Mouse (Mus musculus) kidney, embryonic 14.5 days (tissue): ENCODE measurements around the gene Ager. TPM values are rescaled to one million over a fixed set of nuclear protein-coding genes. Genes with fewer than 3 reads are reported as not detected.

ENCODE experiments used
- ATAC-seq: fragments of 200-750 bp; cut with Nextera tagmentation; 2 replicates; pipeline ENCODE4 v1.8.0; 2017; ENCODE audit warnings: moderate number of reproducible peaks, mild to moderate bottlenecking, moderate TSS enrichment, moderate library complexity; ENCODE audit not compliant: low FRiP score, low TSS enrichment
- H3K27ac ChIP-seq: fragments of 300-500 bp; sonication (generic); 2 replicates; pipeline ENCODE4 v1.5.1; 2014; ENCODE audit warnings: low read depth, mild to moderate bottlenecking, low read length, moderate library complexity, mixed read lengths
- H3K27me3 ChIP-seq: fragments of 300-500 bp; sonication (generic); 2 replicates; pipeline ENCODE4 v1.6.1; 2014; ENCODE audit warnings: mild to moderate bottlenecking, low read length; ENCODE audit not compliant: control insufficient read depth, insufficient read depth
- H3K36me3 ChIP-seq: fragments of 300-500 bp; sonication (generic); 2 replicates; pipeline ENCODE4 v1.6.1; 2014; ENCODE audit warnings: low read length, mixed read lengths; ENCODE audit not compliant: control insufficient read depth, insufficient read depth
- H3K4me1 ChIP-seq: fragments of 300-500 bp; sonication (generic); 2 replicates; pipeline ENCODE4 v1.6.1; 2014; ENCODE audit warnings: low read length, mixed read lengths; ENCODE audit not compliant: control insufficient read depth, insufficient read depth
- H3K4me2 ChIP-seq: fragments of 300-500 bp; sonication (generic); replicated peaks from 2 replicates; pipeline ENCODE4 v1.6.1; 2014; ENCODE audit warnings: low read depth, mild to moderate bottlenecking, low read length
- H3K4me3 ChIP-seq: fragments of 300-500 bp; sonication (generic); 2 replicates; pipeline ENCODE4 v1.5.1; 2014; ENCODE audit warnings: mild to moderate bottlenecking, low read length
- H3K9ac ChIP-seq: fragments of 300-500 bp; sonication (generic); 2 replicates; pipeline ENCODE4 v1.6.1; 2014; ENCODE audit warnings: low read depth, mild to moderate bottlenecking, low read length, moderate library complexity
- H3K9me3 ChIP-seq: fragments of 300-500 bp; sonication (generic); 2 replicates; pipeline ENCODE4 v1.6.1; 2016; ENCODE audit warnings: low read length; ENCODE audit not compliant: control insufficient read depth
- WGBS: fragments of 180-500 bp; shearing (Covaris S2); extraction: QIAGEN DNeasy Blood & Tissue Kit; methylation state at CpG from one replicate; pipeline ENCODE4 v1.1.7; 2014; 5-methylcytosine and 5-hydroxymethylcytosine counted together
- polyA plus RNA-seq: library from polyadenylated mRNA; unstranded; fragments of >200 nt; fragmentation: Nextera tagmentation; extraction: Ambion mirVana; gene quantifications from 2 replicates; pipeline ENCODE4 v1.2.1, GENCODE M21; 2014

The Ager gene
- 5.8 and 6.6 TPM in 2 replicates for polyA plus RNA-seq

DNA sequence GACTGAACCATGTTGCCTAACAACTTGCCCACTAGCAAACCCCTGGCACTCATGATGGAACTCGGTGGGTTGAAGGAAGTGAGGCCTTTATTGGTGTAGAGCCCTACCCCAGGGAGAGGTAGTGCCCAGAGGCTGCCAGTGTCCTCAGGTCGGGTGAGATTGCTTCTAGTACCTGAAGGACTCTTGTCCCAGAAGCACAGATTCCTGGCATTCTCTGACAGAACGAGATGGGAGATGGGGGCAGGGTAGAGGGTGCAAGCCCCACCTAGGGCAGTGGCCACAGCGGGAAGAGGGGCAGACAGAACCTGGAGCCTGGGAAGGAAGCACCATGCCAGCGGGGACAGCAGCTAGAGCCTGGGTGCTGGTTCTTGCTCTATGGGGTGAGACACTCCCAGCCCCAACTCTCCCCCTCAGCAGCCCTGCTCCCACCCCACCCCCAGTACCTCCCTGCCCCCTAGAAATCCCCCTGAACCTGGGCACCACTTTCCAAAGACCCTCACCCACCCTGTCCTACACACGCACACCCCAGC is at the start of gene Ager:
Gene Ager (plus strand): TSS at position 297 of the 530 bp plus-strand sequence.
- H3K4me2 ChIP-seq, result peak within 1 kb of the TSS; percentile 6; the same call in 1 of the 2 replicates
- H3K4me1 ChIP-seq, result peaks cover 52% of the 10 kb centered on the region
- no peaks in the 10 kb centered on the region for H3K9me3 ChIP-seq
- no peak for ATAC-seq
- peaks cover 38% of the 10 kb centered on the region for H3K36me3 ChIP-seq
- H3K27ac ChIP-seq, result peak within 1 kb of the TSS; percentile 30; the same call in 1 of the 2 replicates
- WGBS, result 15% methylated on average over 6 of the region's 6 CpGs
- no peak within 1 kb of the TSS for H3K4me3 ChIP-seq
- H3K27me3 ChIP-seq, result no peaks in the 10 kb centered on the region
- peak within 1 kb of the TSS; percentile 32; the same call in 1 of the 2 replicates for H3K9ac ChIP-seq

- ATAC-seq, result no peak
- H3K9ac ChIP-seq, result no peak overlapping the region
- H3K27me3 ChIP-seq, result no peaks in the 10 kb centered on the region
- H3K4me3 ChIP-seq, result no peak overlapping the region
- H3K36me3 ChIP-seq, result no peaks in the 10 kb centered on the region
- no peak overlapping the region for H3K4me2 ChIP-seq
- 87% methylated on average over 3 of the region's 3 CpGs for WGBS
- no peak overlapping the region for H3K27ac ChIP-seq
- H3K9me3 ChIP-seq, result no peaks in the 10 kb centered on the region
- H3K4me1 ChIP-seq, result no peaks in the 10 kb centered on the region
Measured at GRCm38 (mm10) chr17:34549156-34549555, 48.5 kb upstream of the Ager start.

DNA sequence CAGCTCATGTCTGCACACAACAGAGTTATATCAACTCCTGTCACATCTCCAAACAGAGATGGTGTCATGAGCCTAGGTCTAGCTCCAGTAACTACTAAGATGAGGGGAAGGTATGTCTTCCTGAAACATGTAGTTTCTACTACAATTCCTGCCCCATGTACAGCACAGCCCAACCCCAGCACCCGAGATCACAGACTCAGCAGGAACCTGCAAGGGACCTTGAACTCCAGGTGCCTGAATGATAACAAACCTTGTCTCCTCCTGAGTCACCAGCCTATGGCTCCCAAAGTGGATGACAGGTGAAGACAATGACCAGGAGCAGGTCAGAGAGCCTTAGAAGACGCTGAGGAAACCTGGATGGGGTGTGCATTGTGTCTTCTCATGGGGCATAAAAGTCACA is 47.8 kb upstream of the Ager start:
- Histone ChIP-seq H3K36me3 (no peaks in the 10 kb centered on the region), H3K9me3 (no peaks in the 10 kb centered on the region), H3K4me3 (no peak overlapping the region), H3K27ac (no peak overlapping the region), H3K4me1 (no peaks in the 10 kb centered on the region), H3K27me3 (no peaks in the 10 kb centered on the region), H3K9ac (no peak overlapping the region), H3K4me2 (no peak overlapping the region)
- WGBS, result 67% methylated on average over 2 of the region's 2 CpGs
- no peak for ATAC-seq

- no peaks in the 10 kb centered on the region for H3K36me3 ChIP-seq
- no peak overlapping the region for H3K4me2 ChIP-seq
- ATAC-seq, result 0 out of 2 replicates have a peak, but pooled peaks have one; percentile 39
- 30% methylated on average over 5 of the region's 5 CpGs for WGBS
- H3K27ac ChIP-seq, result no peak overlapping the region
- H3K9me3 ChIP-seq, result no peaks in the 10 kb centered on the region
- H3K4me1 ChIP-seq, result no peaks in the 10 kb centered on the region
- no peak overlapping the region for H3K4me3 ChIP-seq
- H3K9ac ChIP-seq, result no peak overlapping the region
- no peaks in the 10 kb centered on the region for H3K27me3 ChIP-seq
Measured at GRCm38 (mm10) chr17:34555483-34555882, 42.2 kb upstream of the Ager start.

- Histone ChIP-seq H3K27ac (no peak overlapping the region), H3K9ac (no peak overlapping the region), H3K4me2 (no peak overlapping the region), H3K4me1 (no peaks in the 10 kb centered on the region), H3K36me3 (no peaks in the 10 kb centered on the region), H3K27me3 (no peaks in the 10 kb centered on the region), H3K9me3 (no peaks in the 10 kb centered on the region), H3K4me3 (no peak overlapping the region)
- 90% methylated on average over 8 of the region's 8 CpGs for WGBS
- no peak for ATAC-seq
Measured at GRCm38 (mm10) chr17:34556406-34556805, 41.3 kb upstream of the Ager start.

- no peak for ATAC-seq
- Histone ChIP-seq H3K27me3 (no peaks in the 10 kb centered on the region), H3K4me3 (no peak overlapping the region), H3K9me3 (no peaks in the 10 kb centered on the region), H3K4me1 (no peaks in the 10 kb centered on the region), H3K9ac (no peak overlapping the region), H3K36me3 (no peaks in the 10 kb centered on the region), H3K4me2 (no peak overlapping the region), H3K27ac (no peak overlapping the region)
- WGBS, result 35% methylated on average over 11 of the region's 11 CpGs
Measured at GRCm38 (mm10) chr17:34557411-34557810, 40.3 kb upstream of the Ager start.

GRCm38 (mm10) chr17:34559116-34559515 is 38.5 kb upstream of the Ager start:
- Histone ChIP-seq H3K27me3 (no peaks in the 10 kb centered on the region), H3K9me3 (no peaks in the 10 kb centered on the region), H3K27ac (no peak overlapping the region), H3K4me3 (no peak overlapping the region), H3K36me3 (no peaks in the 10 kb centered on the region), H3K4me2 (no peak overlapping the region), H3K9ac (no peak overlapping the region), H3K4me1 (peaks cover under 1% of the 10 kb centered on the region; the same call in 1 of the 2 replicates)
- ATAC-seq, result no peak
- WGBS, result 87% methylated on average over 7 of the region's 7 CpGs

DNA sequence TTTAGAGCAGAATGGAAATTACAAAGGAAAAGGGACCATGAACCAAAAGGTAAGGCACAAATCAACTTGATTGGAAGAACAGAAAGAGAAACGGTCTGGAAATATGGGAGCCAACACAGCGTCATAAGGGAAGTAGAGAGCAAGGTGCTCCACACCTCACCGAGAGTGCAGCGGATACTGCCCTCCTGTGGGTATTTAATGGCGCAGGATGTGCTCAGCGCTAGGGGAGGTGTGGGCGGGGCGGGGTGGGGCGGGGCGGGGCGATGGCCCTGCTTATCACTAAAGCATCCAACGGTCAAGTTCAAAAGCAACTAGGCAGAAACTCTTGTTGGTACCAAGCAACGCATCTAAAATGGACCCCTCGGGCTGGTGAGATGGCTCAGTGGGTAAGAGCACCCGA is 37.8 kb upstream of the Ager start:
- Histone ChIP-seq H3K36me3 (no peaks in the 10 kb centered on the region), H3K27ac (no peak overlapping the region), H3K9me3 (no peaks in the 10 kb centered on the region), H3K9ac (no peak overlapping the region), H3K4me1 (peaks cover 8% of the 10 kb centered on the region), H3K4me3 (no peak overlapping the region), H3K4me2 (no peak overlapping the region), H3K27me3 (no peaks in the 10 kb centered on the region)
- WGBS, result 27% methylated on average over 15 of the region's 15 CpGs
- ATAC-seq, result no peak

- Histone ChIP-seq H3K4me1 (peaks cover 8% of the 10 kb centered on the region), H3K9ac (no peak overlapping the region), H3K36me3 (no peaks in the 10 kb centered on the region), H3K4me2 (no peak overlapping the region), H3K9me3 (no peaks in the 10 kb centered on the region), H3K27me3 (no peaks in the 10 kb centered on the region), H3K4me3 (no peak overlapping the region), H3K27ac (no peak overlapping the region)
- no peak for ATAC-seq
- WGBS, result 91% methylated on average over 6 of the region's 6 CpGs
Measured at GRCm38 (mm10) chr17:34560438-34560837, 37.2 kb upstream of the Ager start.
